Mouse (Mus musculus) heart, adult 2 months (tissue): Measurements from ENCODE around the gene Acvr2b.

Source experiments
- CTCF ChIP-seq: fragments of 200-600 bp; IDR thresholded peaks from 2 replicates; pipeline ENCODE4 v1.8.1; 2022; ENCODE audit warnings: antibody characterized with exemption, mild to moderate bottlenecking, moderate library complexity
- EP300 ChIP-seq: fragments of 200-500 bp; IDR thresholded peaks from 2 replicates; pipeline ENCODE4 v1.6.1; 2011; ENCODE audit warnings: low read depth, low read length, control low read depth; ENCODE audit not compliant: insufficient read depth
- POLR2A ChIP-seq: fragments of 200-500 bp; IDR thresholded peaks from 2 replicates; pipeline ENCODE4 v1.6.1; 2011; ENCODE audit warnings: mild to moderate bottlenecking, low read depth, low read length, control low read depth; ENCODE audit not compliant: insufficient read depth

GRCm38 (mm10) chr9:119363229-119363628, 38.7 kb upstream of the Acvr2b start:
- TF ChIP-seq CTCF (no peak), POLR2A (no peak), EP300 (no peak)
